Mouse (Mus musculus): ENCODE measurements around the gene Mxra7. TPM values are rescaled to one million over a fixed set of nuclear protein-coding genes. Genes with fewer than 3 reads are reported as not detected.

Gene Mxra7
- polyA plus RNA-seq, 1 experiment from 2014 or later = 61.8 TPM

DNA sequence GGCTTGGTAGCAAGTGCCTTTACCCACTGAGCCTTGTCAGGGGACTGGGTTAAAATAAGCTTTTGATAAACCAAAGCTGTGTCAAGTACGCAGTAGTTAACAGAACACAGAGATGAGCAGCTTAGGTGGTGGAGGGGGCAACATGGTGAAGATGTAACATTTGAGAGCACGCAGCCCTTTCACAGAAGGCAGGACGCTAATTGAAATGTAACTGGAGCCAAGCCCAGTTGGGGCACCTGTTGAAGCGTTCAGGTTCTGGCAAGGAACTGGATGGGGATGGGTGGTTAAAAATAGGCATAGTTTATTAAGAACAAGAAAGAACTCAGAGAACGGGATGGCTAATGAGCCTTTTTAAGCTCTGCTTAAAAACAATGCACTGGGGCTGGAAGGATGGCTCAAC, 28.5 kb downstream of the Mxra7 start:
- no peak for DNase-seq (ENCODE audit: low spot score)
- Histone ChIP-seq H3K27ac (ENCODE audit: low read depth, low read length) (no peak overlapping the region), H3K4me1 (replicated peaks; ENCODE audit: control insufficient read depth, insufficient read depth, low read length) (no peaks in the 10 kb centered on the region), H3K36me3 (ENCODE audit: control insufficient read depth, insufficient read depth, low read length) (no peaks in the 10 kb centered on the region), H3K4me3 (ENCODE audit: low read depth, low read length) (no peak overlapping the region), H3K9ac (ENCODE audit: low read depth, low read length) (no peak overlapping the region), H3K27me3 (ENCODE audit: control insufficient read depth, insufficient read depth, low read length) (no peaks in the 10 kb centered on the region), H3K4me2 (replicated peaks; ENCODE audit: low read depth, low read length) (no peak overlapping the region), H3K9me3 (ENCODE audit: control insufficient read depth, low read length) (no peaks in the 10 kb centered on the region)
- no peak for ATAC-seq (ENCODE audit: low FRiP score)
- WGBS = 91% methylated on average over 5 of the region's 5 CpGs

DNA sequence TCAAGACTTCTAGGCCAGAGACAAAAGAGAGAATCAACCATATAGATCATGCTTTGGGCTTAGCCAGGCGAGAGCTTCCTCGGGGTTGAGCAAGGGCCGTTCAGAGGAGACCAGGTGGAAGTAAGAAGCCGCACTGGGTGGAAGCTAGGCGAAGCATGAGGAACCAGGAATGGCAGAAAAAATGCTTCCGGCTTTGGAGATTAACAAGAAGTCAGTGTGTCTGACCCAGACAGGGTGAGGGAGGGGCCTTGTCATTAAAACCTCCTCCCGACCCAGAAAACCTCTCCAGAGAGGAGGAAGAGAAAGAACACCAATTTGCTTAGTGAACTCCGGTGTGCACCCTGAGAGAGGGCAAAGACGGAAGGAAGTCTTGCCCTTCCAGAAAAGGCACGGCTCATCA, 43.6 kb downstream of the Mxra7 start:
- H3K27ac ChIP-seq (ENCODE audit: low read depth, low read length) = no peak overlapping the region
- ATAC-seq (ENCODE audit: low FRiP score) (no peak), DNase-seq (ENCODE audit: low spot score) (no peak)
- no peaks in the 10 kb centered on the region for H3K27me3 ChIP-seq (ENCODE audit: control insufficient read depth, insufficient read depth, low read length)
- H3K4me3 ChIP-seq (ENCODE audit: low read depth, low read length) = no peak overlapping the region
- H3K36me3 ChIP-seq (ENCODE audit: control insufficient read depth, insufficient read depth, low read length) = no peaks in the 10 kb centered on the region
- H3K4me1 ChIP-seq (replicated peaks; ENCODE audit: control insufficient read depth, insufficient read depth, low read length) = no peaks in the 10 kb centered on the region
- H3K9ac ChIP-seq (ENCODE audit: low read depth, low read length) = no peak overlapping the region
- 94% methylated on average over 10 of the region's 10 CpGs for WGBS
- no peaks in the 10 kb centered on the region for H3K9me3 ChIP-seq (ENCODE audit: control insufficient read depth, low read length)
- H3K4me2 ChIP-seq (replicated peaks; ENCODE audit: low read depth, low read length) = no peak overlapping the region

DNA sequence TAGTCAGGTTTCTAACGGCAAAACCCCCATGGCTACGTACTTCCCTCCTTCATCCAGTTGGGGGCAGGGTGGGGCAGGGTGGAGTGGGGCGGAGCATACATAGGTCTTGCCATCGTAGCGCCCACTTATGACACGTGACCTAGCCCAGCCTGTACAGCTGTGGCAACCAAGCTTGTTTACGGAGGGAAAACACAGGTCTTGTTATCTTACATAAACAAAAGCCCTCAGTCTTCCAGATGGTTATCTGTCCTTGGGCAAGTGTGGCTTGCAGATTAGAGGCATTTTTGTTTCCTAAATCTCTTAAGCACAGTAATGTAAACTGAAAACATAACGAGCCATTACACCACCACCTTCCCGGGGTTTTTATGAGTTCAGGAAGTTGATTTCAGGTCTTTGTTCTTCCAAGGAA, 45.1 kb downstream of the Mxra7 start:
- H3K27me3 ChIP-seq (ENCODE audit: control insufficient read depth, insufficient read depth, low read length) = no peaks in the 10 kb centered on the region
- ATAC-seq (ENCODE audit: low FRiP score) = no peak
- H3K9me3 ChIP-seq (ENCODE audit: control insufficient read depth, low read length) = no peaks in the 10 kb centered on the region
- H3K27ac ChIP-seq (ENCODE audit: low read depth, low read length) = no peak overlapping the region
- H3K4me3 ChIP-seq (ENCODE audit: low read depth, low read length) = no peak overlapping the region
- no peak for DNase-seq (ENCODE audit: low spot score)
- H3K9ac ChIP-seq (ENCODE audit: low read depth, low read length) = no peak overlapping the region
- WGBS = 84% methylated on average over 9 of the region's 9 CpGs
- H3K4me2 ChIP-seq (replicated peaks; ENCODE audit: low read depth, low read length) = no peak overlapping the region
- no peaks in the 10 kb centered on the region for H3K36me3 ChIP-seq (ENCODE audit: control insufficient read depth, insufficient read depth, low read length)
- H3K4me1 ChIP-seq (replicated peaks; ENCODE audit: control insufficient read depth, insufficient read depth, low read length) = no peaks in the 10 kb centered on the region

DNA sequence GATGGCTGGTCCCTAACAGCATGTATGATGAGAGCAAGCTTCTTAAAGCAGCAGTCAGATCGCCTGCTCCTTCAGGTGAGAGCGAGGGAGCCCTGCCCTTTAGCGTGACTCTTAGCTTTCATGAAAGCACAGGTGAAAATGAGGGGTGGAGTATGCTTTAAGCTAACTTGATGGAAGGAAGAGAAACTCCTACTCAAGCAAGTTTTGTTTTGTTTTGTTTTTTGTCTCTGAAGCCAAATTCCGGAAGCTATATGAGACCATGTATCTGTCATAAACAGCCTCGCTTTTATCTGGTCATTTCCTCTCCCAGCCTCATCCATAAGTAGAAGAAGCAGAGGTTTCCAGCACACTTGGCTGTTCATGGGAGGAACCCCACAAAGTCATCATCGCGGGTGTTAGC, 52.4 kb downstream of the Mxra7 start, which contains the start of gene St6galnac1:
TSS of gene St6galnac1 (minus strand) at position 101 of the 400 bp plus-strand sequence.
- 92% methylated on average over 7 of the region's 7 CpGs for WGBS
- H3K27me3 ChIP-seq (ENCODE audit: control insufficient read depth, insufficient read depth, low read length) = no peaks in the 10 kb centered on the region
- no peaks in the 10 kb centered on the region for H3K36me3 ChIP-seq (ENCODE audit: control insufficient read depth, insufficient read depth, low read length)
- H3K9me3 ChIP-seq (ENCODE audit: control insufficient read depth, low read length) = no peaks in the 10 kb centered on the region
- no peak within 1 kb of the TSS for H3K27ac ChIP-seq (ENCODE audit: low read depth, low read length)
- H3K4me3 ChIP-seq (ENCODE audit: low read depth, low read length) = no peak within 1 kb of the TSS
- ATAC-seq (ENCODE audit: low FRiP score) (no peak), DNase-seq (ENCODE audit: low spot score) (no peak)
- H3K4me1 ChIP-seq (replicated peaks; ENCODE audit: control insufficient read depth, insufficient read depth, low read length) = no peaks in the 10 kb centered on the region
- H3K9ac ChIP-seq (ENCODE audit: low read depth, low read length) = no peak within 1 kb of the TSS
- H3K4me2 ChIP-seq (replicated peaks; ENCODE audit: low read depth, low read length) = no peak within 1 kb of the TSS

DNA sequence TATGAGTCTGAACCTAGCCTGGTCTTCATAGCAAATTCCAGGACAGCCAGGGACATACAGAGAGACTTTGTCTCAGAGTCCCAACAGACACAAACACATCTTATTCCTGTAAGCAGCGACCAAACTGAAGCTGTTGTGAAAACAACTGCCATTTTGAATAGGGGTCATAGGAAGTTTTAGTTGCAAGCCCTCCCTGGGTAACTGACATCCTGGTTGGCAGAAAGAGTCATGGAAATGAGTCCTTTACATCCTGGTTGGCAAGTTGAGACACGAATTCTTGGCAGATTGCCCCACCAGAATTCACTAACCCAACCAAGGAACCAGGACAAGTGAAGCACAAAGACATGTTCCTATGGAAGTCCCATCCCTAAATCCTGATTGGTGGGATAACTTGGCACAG, 54.6 kb downstream of the Mxra7 start:
- Histone ChIP-seq H3K36me3 (ENCODE audit: control insufficient read depth, insufficient read depth, low read length) (no peaks in the 10 kb centered on the region), H3K4me3 (ENCODE audit: low read depth, low read length) (no peak overlapping the region), H3K9me3 (ENCODE audit: control insufficient read depth, low read length) (no peaks in the 10 kb centered on the region), H3K4me2 (replicated peaks; ENCODE audit: low read depth, low read length) (no peak overlapping the region), H3K4me1 (replicated peaks; ENCODE audit: control insufficient read depth, insufficient read depth, low read length) (no peaks in the 10 kb centered on the region), H3K27me3 (ENCODE audit: control insufficient read depth, insufficient read depth, low read length) (no peaks in the 10 kb centered on the region), H3K27ac (ENCODE audit: low read depth, low read length) (no peak overlapping the region), H3K9ac (ENCODE audit: low read depth, low read length) (no peak overlapping the region)
- 68% methylated on average over 2 of the region's 2 CpGs for WGBS
- ATAC-seq (ENCODE audit: low FRiP score) (no peak), DNase-seq (ENCODE audit: low spot score) (no peak)

DNA sequence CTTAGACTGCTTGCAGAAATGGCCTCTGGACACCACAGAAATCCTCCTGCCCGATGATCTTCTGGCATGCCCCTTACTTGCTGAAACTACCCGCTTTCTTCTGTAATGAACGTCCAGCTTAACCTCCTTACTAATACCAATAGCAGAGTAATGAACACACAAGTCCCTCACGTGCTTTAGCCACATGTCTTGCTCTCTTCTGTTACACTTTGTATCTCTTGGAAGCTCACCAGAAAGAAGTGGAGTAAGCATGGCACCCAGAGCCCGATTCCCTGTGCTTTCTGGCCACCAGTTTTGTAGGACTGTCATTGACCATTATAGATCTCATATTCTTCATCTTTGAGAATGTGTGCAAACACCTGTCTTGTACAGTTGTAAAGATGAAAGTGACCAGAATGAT, 58.0 kb downstream of the Mxra7 start:
- WGBS = 86% methylated on average over 5 of the region's 5 CpGs
- Histone ChIP-seq H3K9ac (ENCODE audit: low read depth, low read length) (no peak overlapping the region), H3K36me3 (ENCODE audit: control insufficient read depth, insufficient read depth, low read length) (no peaks in the 10 kb centered on the region), H3K4me2 (replicated peaks; ENCODE audit: low read depth, low read length) (no peak overlapping the region), H3K4me1 (replicated peaks; ENCODE audit: control insufficient read depth, insufficient read depth, low read length) (no peaks in the 10 kb centered on the region), H3K27ac (ENCODE audit: low read depth, low read length) (no peak overlapping the region), H3K9me3 (ENCODE audit: control insufficient read depth, low read length) (no peaks in the 10 kb centered on the region), H3K27me3 (ENCODE audit: control insufficient read depth, insufficient read depth, low read length) (no peaks in the 10 kb centered on the region), H3K4me3 (ENCODE audit: low read depth, low read length) (no peak overlapping the region)
- DNase-seq (ENCODE audit: low spot score) (no peak), ATAC-seq (ENCODE audit: low FRiP score) (no peak)

DNA sequence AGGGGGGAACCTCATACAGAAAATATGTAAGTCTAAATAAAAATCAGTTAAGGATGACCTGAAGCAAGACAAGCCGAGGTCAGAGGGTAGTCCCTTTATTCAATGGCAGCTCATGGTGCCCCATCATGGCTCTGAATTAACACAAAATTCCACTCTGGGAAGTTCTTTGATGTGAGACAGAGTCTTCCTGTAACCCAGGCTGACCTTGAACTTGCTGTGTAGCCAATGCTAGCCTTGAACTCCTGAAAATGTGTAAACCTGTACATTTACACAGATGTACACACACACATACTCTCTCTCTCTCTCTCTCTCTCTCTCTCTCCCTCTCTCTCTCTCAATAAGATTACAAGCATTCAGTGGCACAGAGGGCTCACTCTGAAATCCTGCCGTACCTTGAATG, 62.9 kb downstream of the Mxra7 start:
- 87% methylated on average over 2 of the region's 2 CpGs for WGBS
- no peak overlapping the region for H3K4me3 ChIP-seq (ENCODE audit: low read depth, low read length)
- no peak for DNase-seq (ENCODE audit: low spot score)

DNA sequence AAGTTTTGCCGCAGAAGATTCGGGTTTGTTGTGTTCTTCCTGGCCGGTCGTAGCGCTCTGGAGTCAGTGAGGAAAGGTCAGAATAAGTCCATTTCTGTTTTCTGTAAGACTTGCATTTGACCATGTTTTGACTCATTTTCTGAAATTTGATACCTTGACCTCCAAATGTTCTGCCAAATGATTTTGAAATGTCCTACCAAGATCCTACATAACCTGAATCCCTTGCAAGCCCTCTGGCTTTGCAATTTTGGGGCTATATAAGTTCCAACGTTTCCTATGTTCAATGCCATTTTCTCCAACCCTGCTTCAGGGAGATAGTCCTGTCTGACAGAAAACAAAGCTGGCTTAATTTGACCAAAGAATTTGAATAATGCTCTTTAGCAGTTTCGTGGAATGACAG, 63.5 kb downstream of the Mxra7 start:
- Histone ChIP-seq H3K27me3 (ENCODE audit: control insufficient read depth, insufficient read depth, low read length) (no peaks in the 10 kb centered on the region), H3K4me1 (replicated peaks; ENCODE audit: control insufficient read depth, insufficient read depth, low read length) (no peaks in the 10 kb centered on the region), H3K9ac (ENCODE audit: low read depth, low read length) (no peak overlapping the region), H3K4me3 (ENCODE audit: low read depth, low read length) (no peak overlapping the region), H3K4me2 (replicated peaks; ENCODE audit: low read depth, low read length) (no peak overlapping the region), H3K36me3 (ENCODE audit: control insufficient read depth, insufficient read depth, low read length) (no peaks in the 10 kb centered on the region), H3K27ac (ENCODE audit: low read depth, low read length) (no peak overlapping the region), H3K9me3 (ENCODE audit: control insufficient read depth, low read length) (no peaks in the 10 kb centered on the region)
- 95% methylated on average over 7 of the region's 7 CpGs for WGBS
- DNase-seq (ENCODE audit: low spot score) (no peak), ATAC-seq (ENCODE audit: low FRiP score) (no peak)

More for the DNA sequence above, 62.9 kb downstream of the Mxra7 start:
- no peaks in the 10 kb centered on the region for H3K4me1 ChIP-seq (replicated peaks; ENCODE audit: control insufficient read depth, insufficient read depth, low read length)
- H3K4me2 ChIP-seq (replicated peaks; ENCODE audit: low read depth, low read length) = no peak overlapping the region
- no peaks in the 10 kb centered on the region for H3K9me3 ChIP-seq (ENCODE audit: control insufficient read depth, low read length)
- no peak overlapping the region for H3K27ac ChIP-seq (ENCODE audit: low read depth, low read length)
- ATAC-seq (ENCODE audit: low FRiP score) = no peak
- no peak overlapping the region for H3K9ac ChIP-seq (ENCODE audit: low read depth, low read length)
- H3K36me3 ChIP-seq (ENCODE audit: control insufficient read depth, insufficient read depth, low read length) = no peaks in the 10 kb centered on the region
- H3K27me3 ChIP-seq (ENCODE audit: control insufficient read depth, insufficient read depth, low read length) = no peaks in the 10 kb centered on the region

DNA sequence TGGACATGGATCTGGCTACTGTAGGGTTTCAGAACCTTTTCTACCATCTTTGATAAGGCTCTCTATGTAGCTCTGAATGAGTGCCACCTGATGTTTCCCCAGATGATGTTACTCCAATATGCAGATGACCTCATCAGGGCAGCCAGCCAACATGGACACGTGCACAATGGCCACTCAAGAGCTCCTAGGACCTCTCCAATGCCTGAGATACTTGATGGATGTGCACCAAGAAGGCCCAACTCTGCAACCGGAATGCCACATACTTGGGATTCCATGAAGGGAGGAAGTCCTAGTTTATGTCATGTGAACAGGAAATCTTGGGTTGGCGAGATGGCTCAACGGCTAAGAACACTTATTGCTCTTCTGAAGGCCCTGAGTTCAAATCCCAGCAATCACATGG, 72.7 kb downstream of the Mxra7 start:
- H3K27me3 ChIP-seq (ENCODE audit: control insufficient read depth, insufficient read depth, low read length) = no peaks in the 10 kb centered on the region
- H3K27ac ChIP-seq (ENCODE audit: low read depth, low read length) = no peak overlapping the region
- no peaks in the 10 kb centered on the region for H3K9me3 ChIP-seq (ENCODE audit: control insufficient read depth, low read length)
- no peak overlapping the region for H3K4me2 ChIP-seq (replicated peaks; ENCODE audit: low read depth, low read length)
- WGBS = 87% methylated on average over 4 of the region's 4 CpGs
- no peak overlapping the region for H3K9ac ChIP-seq (ENCODE audit: low read depth, low read length)
- H3K4me3 ChIP-seq (ENCODE audit: low read depth, low read length) = no peak overlapping the region
- H3K36me3 ChIP-seq (ENCODE audit: control insufficient read depth, insufficient read depth, low read length) = no peaks in the 10 kb centered on the region
- no peaks in the 10 kb centered on the region for H3K4me1 ChIP-seq (replicated peaks; ENCODE audit: control insufficient read depth, insufficient read depth, low read length)
- ATAC-seq (ENCODE audit: low FRiP score) (no peak), DNase-seq (ENCODE audit: low spot score) (no peak)

All from hindbrain, embryonic 11.5 days (tissue).